Mouse (Mus musculus) spleen, postnatal 10 days (tissue): ENCODE data around the gene Tmem109.

Experiments
- DNase-seq, 2 experiments: peaks; one replicate each; pipeline ENCODE4 v3.0.0; 2021 to 2022; ENCODE audit warnings: low spot score in 2 of 2

Gene Tmem109

DNA sequence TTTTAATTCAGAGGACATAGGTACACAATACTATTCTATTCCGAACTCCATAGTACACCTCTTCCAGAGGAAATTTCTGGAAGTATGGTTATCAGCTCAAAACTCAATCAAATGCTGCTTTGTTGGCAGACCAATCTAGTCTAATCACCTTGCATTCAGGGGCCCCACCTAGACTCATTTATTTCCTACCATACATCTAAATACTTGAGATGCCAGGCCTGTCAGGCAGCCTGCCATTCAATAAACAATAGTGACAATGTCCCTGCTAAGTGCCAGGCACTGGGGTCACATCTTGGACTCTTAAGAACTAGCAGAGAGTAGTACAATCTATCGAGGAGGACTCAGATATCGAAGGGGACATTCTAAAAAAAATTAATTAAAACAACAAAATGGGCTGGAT lies 10.4 kb upstream of the Tmem109 start:
- no peak for DNase-seq

- peak in 1 of 2 experiments; percentile 14 for DNase-seq
These were observed 801 bp downstream of the Tmem109 start for GRCm38 (mm10) chr19:10880975-10881425.

- peak; percentile 32 to 76 for DNase-seq
These were observed 1.5 kb downstream of the Tmem109 start for GRCm38 (mm10) chr19:10880085-10880974.

GRCm38 (mm10) chr19:10878201-10878837 lies 3.5 kb downstream of the Tmem109 start:
- DNase-seq = no peak

- no peak for DNase-seq
These were observed 10.4 kb downstream of the Tmem109 start for GRCm38 (mm10) chr19:10871328-10871961.

- no peak for DNase-seq
These were observed 11.1 kb downstream of the Tmem109 start for GRCm38 (mm10) chr19:10870676-10871075.

- no peak for DNase-seq
These were observed 11.8 kb downstream of the Tmem109 start, which contains the start of gene Tmem132a for GRCm38 (mm10) chr19:10869886-10870527. TSS of gene Tmem132a (minus strand) at chr19:10869940.

DNA sequence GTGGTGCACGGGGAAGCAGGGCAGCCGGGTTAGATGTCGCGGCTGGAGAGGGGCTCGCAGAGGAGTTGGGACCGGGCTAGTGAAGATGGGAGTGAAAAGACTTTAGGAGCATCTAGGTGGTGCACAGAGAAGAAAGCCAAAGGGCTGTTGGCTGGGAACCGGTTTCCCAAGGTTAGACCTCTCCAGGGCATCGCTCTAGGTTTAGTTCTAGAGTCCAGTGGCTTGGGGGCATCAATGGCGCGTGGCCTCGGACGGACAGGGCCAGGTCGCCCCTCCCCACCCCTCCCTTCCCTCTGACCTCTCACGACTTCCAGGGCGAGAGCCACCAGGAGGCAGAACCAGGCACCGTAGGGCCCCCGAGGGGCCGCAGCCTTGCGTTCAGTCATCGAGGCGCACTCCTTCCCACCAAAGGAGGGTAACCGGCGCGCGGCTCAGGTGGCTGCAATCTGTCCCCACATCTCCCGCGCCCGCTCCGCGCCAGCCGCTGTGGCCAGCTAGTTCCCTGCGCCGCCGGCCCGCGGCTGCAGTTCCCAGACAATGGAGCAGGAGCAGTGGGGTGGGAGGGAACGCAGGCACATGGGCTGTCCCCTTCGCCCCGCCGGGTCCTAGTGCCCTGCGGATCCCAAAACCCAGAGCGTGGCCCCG lies 12.4 kb downstream of the Tmem109 start:
- DNase-seq = peak in 1 of 2 experiments; percentile 38

DNA sequence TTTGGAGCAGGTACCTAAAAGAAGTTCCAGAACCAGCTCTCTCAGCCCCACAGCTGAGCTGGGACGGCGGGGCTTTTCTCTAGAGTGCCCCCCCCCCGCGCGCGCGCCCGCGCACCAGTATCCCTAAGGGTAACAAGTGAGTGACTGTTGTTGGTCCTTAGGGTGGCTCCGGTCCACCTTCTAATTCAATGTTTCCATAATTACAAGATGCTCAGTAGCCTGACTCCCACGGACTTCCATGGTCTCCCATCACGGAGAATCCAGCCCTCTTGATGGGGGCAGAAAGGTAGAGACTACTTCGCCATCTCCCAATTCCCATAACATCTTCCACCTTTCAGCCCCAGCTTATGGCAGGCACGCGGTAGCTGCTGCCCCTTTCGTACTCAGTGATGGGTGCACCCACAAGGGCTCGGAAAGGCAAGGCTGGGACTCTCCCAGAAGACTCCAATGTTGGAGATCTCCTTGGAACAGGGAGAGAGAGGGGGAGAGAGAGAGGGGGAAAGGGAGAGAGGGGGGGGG lies 13.1 kb downstream of the Tmem109 start:
- no peak for DNase-seq

DNA sequence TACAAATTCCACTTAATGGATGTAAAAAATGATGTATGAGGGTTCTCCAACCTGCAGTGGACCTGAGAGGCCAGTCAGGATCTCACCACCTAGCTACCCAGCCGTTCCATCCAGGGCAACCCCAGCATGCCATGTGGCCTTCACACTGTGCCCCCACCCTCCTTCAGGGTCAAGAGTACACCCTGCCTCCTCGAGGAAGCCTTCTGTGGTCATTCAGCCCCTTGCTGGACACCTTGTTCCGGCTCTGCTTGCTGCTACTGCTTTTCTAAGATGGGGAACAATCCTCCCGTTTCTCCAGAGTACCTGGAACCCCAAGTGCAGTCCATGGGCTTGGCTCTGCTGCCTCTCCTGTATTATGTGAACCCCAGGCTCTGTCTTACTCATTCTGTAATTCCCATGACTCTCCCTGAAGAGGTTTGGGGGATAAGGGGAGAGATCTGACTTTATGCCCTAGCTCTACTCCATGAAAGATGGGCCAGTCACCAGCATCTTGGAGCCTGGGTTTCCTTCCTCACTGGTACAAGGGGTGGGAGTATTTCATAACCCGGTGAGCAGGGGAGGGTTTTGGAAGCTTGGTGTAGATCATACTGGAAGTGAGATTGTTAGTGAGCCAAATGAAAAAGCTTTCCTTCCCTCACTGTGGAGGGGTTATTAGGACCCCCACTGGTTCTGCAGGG lies 13.7 kb downstream of the Tmem109 start:
- no peak for DNase-seq

DNA sequence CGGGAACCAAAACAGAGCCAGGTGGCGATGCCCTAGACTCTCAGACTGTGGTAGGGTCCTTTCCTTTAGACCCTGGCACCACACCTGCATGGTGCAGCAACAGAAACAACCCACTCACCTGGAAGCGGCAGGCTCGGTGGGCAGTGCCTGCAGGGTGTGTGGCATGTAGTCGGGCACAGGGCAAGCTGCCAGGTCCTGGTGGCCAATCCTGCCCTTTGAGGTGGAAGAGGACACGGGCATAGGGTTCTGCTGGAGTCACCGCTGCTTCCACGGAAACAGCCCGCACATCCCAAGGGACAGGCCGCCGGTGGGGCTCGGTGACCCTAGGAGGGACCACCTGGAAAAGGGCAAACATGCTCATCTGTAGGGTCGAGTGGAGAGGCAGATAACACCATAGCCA lies 15.4 kb downstream of the Tmem109 start:
- DNase-seq = no peak

- no peak for DNase-seq
These were observed 21.7 kb downstream of the Tmem109 start for GRCm38 (mm10) chr19:10860072-10860497.

DNA sequence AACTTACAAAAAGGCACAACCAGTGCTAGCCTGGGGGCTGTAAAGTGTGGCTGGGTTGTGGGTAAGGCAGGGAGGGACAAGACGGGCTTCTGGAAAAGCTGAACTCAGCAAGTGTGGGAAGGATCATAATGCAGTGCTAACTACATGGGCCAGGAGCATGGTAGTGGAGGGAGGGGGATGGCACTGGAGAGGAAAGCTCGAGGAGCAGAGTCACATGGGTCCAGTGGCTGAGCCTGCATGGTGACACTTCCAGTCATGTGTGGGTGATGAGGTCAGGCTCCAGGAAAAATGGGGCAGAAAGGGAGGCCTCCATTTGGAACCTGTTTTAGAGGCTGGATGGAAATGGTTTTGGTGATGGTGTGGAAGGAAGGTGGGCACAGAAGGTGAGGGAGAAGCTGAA lies 25.3 kb downstream of the Tmem109 start:
- DNase-seq = no peak

DNA sequence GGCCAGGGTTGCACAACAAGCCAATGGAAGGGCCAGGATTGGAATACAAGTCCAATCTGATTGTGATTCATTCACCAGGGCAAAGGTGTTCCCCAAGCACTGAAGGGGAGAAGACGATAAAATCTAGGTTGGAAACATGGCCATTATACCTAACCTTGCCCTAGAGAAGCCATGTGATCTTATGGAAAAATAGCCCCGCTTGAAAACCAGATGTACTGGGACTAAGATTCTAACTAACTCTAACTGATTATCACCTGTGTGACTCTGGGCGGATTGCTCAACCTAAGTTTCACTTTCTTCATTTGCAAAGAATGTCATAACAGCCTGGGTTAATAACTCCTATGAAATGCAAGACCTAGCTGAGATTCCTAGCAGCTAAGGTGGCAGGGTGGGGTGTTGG lies 26.4 kb downstream of the Tmem109 start:
- no peak for DNase-seq

GRCm38 (mm10) chr19:10847311-10848087 lies 34.3 kb downstream of the Tmem109 start:
- no peak for DNase-seq

DNA sequence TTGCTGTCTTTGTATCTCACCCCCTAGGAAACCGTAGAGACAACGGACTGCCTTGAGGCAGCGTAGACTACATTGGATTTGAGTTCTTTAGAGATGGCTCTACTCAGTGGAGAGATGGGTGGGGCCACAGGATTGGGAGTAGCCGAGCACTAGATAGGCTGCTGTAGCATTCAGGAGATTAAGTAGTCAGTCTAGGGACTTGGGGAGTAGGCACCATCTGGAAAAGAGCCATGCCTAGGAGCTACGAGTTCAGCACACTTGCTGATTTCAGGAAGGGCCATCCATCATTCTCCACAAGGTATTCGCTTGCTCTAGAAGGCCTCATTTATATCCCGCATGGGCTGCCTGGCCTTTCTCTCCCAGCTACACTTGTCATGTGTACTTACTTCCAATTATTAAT lies 35.7 kb downstream of the Tmem109 start:
- DNase-seq = no peak

- no peak for DNase-seq
These were observed 36.3 kb downstream of the Tmem109 start for GRCm38 (mm10) chr19:10845454-10845853.

DNA sequence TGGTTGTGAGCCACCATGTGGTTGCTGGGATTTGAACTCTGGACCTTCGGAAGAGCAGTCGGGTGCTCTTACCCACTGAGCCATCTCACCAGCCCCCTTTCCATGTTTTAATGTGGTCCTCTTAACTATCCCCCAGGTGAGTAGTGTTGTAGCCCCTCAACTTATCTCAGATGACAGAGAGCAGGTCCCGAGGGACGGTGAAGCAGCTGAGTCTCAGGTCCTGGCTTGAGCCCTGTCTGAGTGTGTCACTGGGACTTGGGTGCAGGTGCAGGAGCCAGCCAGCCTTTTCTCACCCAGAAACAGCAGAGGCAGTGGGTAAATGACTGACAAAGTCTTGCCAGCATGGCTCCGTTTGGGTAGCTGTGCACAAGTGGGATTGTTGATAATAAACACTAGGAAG lies 37.6 kb downstream of the Tmem109 start:
- DNase-seq = no peak

- peak in 1 of 2 experiments; percentile 53 for DNase-seq
These were observed 38.9 kb downstream of the Tmem109 start for GRCm38 (mm10) chr19:10842914-10843313.
